Mouse (Mus musculus): ENCODE measurements around the gene Cdcp1.

Cdcp1 gene

GRCm38 (mm10) chr9:123215621-123216440 is at the start of gene Cdcp1:
Gene Cdcp1, minus strand, starts transcription at chr9:123216038.
- no peak for DNase-seq (ENCODE audit: inconsistent ontology term)

- DNase-seq (ENCODE audit: inconsistent ontology term) = peak; percentile 89
Observed at GRCm38 (mm10) chr9:123260611-123261021, 44.8 kb upstream of the Cdcp1 start, which contains the start of gene Tmem158. Gene Tmem158, minus strand, starts transcription at chr9:123260764.

GRCm38 (mm10) chr9:123259896-123260610 is 44.2 kb upstream of the Cdcp1 start:
- DNase-seq (ENCODE audit: inconsistent ontology term) = no peak

GRCm38 (mm10) chr9:123259461-123259895 is 43.6 kb upstream of the Cdcp1 start:
- peak; percentile 79 for DNase-seq (ENCODE audit: inconsistent ontology term)

GRCm38 (mm10) chr9:123258796-123259195 is 43.0 kb upstream of the Cdcp1 start:
- no peak for DNase-seq (ENCODE audit: inconsistent ontology term)

GRCm38 (mm10) chr9:123255736-123256135 is 39.9 kb upstream of the Cdcp1 start:
- DNase-seq (ENCODE audit: inconsistent ontology term) = no peak

- no peak for DNase-seq (ENCODE audit: inconsistent ontology term)
Observed at GRCm38 (mm10) chr9:123247992-123248391, 32.2 kb upstream of the Cdcp1 start.

GRCm38 (mm10) chr9:123245146-123245545 is 29.3 kb upstream of the Cdcp1 start:
- DNase-seq (ENCODE audit: inconsistent ontology term) = no peak

- peak; percentile 78 for DNase-seq (ENCODE audit: inconsistent ontology term)
Observed at GRCm38 (mm10) chr9:123243988-123244387, 28.1 kb upstream of the Cdcp1 start.

- DNase-seq (ENCODE audit: inconsistent ontology term) = no peak
Observed at GRCm38 (mm10) chr9:123241191-123241590, 25.4 kb upstream of the Cdcp1 start.

GRCm38 (mm10) chr9:123240751-123241150 is 24.9 kb upstream of the Cdcp1 start:
- no peak for DNase-seq (ENCODE audit: inconsistent ontology term)

GRCm38 (mm10) chr9:123240271-123240670 is 24.4 kb upstream of the Cdcp1 start:
- DNase-seq (ENCODE audit: inconsistent ontology term) = no peak

GRCm38 (mm10) chr9:123239651-123240050 is 23.8 kb upstream of the Cdcp1 start:
- DNase-seq (ENCODE audit: inconsistent ontology term) = no peak

- DNase-seq (ENCODE audit: inconsistent ontology term) = peak; percentile 35
Observed at GRCm38 (mm10) chr9:123238256-123239045, 22.6 kb upstream of the Cdcp1 start.

GRCm38 (mm10) chr9:123237739-123238138 is 21.9 kb upstream of the Cdcp1 start:
- DNase-seq (ENCODE audit: inconsistent ontology term) = peak; percentile 72

- no peak for DNase-seq (ENCODE audit: inconsistent ontology term)
Observed at GRCm38 (mm10) chr9:123235621-123236020, 19.8 kb upstream of the Cdcp1 start.

GRCm38 (mm10) chr9:123229826-123230225 is 14.0 kb upstream of the Cdcp1 start:
- no peak for DNase-seq (ENCODE audit: inconsistent ontology term)

GRCm38 (mm10) chr9:123228671-123229070 is 12.8 kb upstream of the Cdcp1 start:
- no peak for DNase-seq (ENCODE audit: inconsistent ontology term)

- DNase-seq (ENCODE audit: inconsistent ontology term) = no peak
Observed at GRCm38 (mm10) chr9:123227106-123227750, 11.4 kb upstream of the Cdcp1 start.

- no peak for DNase-seq (ENCODE audit: inconsistent ontology term)
Observed at GRCm38 (mm10) chr9:123224863-123225431, 9.1 kb upstream of the Cdcp1 start.

GRCm38 (mm10) chr9:123219826-123220225 is 4.0 kb upstream of the Cdcp1 start:
- DNase-seq (ENCODE audit: inconsistent ontology term) = no peak
